Comparison of ENCODE assay signal across 11 mouse cellular contexts in the genomic region with DNA sequence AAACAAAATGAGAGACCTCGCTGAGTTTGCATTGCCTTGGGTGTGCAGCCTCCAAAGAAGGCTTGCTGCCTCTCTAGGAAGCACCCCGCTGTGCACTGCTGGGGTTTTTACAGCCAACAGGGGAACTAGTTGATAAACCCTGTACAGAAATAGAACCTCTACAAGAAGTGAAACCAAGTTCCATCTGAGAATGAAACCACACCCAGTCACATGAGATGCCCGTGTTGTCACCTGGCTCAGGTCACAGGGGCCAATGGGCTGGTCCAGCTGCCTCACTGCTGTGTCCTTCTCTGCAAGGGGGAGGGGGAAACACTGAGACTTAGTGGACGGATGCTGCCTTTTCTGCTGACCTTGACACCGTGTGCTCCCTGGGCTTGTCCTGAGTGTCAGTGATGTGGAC. TPM values are rescaled to one million over a fixed set of nuclear protein-coding genes. Genes with fewer than 3 reads are reported as not detected.
A peak's percentile ranks its signal among the peaks of the same experiment; 100 is the strongest.
DNase-seq lines count a peak whose midpoint lies in the region; ATAC-seq and TF ChIP-seq lines count a peak whose summit lies in the region.
"Had no signal": no experiment of that assay in that cellular context is flagged by ENCODE, and none has a peak within 500 bp of the region (broad histone marks: within the 10 kb centered on the region; RNA-seq: fewer than 3 reads in every experiment).

No protein-coding gene starts in this region.

- peaks cover 54% of the 10 kb centered on the region for H3K4me1 ChIP-seq in bone marrow macrophage, adult 2 months (ENCODE audit: control insufficient read depth, insufficient read depth, low read length)
- no peaks in the 10 kb centered on the region for H3K4me1 ChIP-seq in midbrain, embryonic 13.5 days (replicated peaks)
- H3K4me1 ChIP-seq: midbrain, embryonic 15.5 days had no signal

- DNase-seq in adrenal gland, postnatal 14 days, result peak; percentile 11
- no peak for DNase-seq in adrenal gland, postnatal 36 days
- peak; percentile 50 for DNase-seq in spleen, adult 12 weeks (ENCODE audit: low spot score)
- DNase-seq in left cerebral cortex, adult 2 months (ENCODE audit: extremely low spot score in 1 of 2, low spot score in 2 of 2), result no peak
- DNase-seq in kidney, adult 18-20 months, result no peak
- DNase-seq: cerebellum, adult 2 months had no signal

- intact Hi-C loops in left cerebral cortex, adult 2 months (cut with DNase I), result no loop called here

- 68% methylated on average over 5 of the region's 5 CpGs for WGBS in midbrain, embryonic 13.5 days

- no peaks in the 10 kb centered on the region for H3K27me3 ChIP-seq in midbrain, embryonic 13.5 days
- H3K27me3 ChIP-seq: midbrain, embryonic 15.5 days had no signal

- H3K27ac ChIP-seq in bone marrow macrophage, adult 2 months (ENCODE audit: insufficient read depth, low read depth, low read length), result peak overlapping the region; percentile 31
- no peak overlapping the region for H3K27ac ChIP-seq in left cerebral cortex, adult 2 months
- H3K27ac ChIP-seq in midbrain, embryonic 13.5 days, result no peak overlapping the region
- H3K27ac ChIP-seq: kidney, postnatal 0 days; midbrain, embryonic 15.5 days had no signal

- H3K4me3 ChIP-seq in bone marrow macrophage, adult 2 months (ENCODE audit: insufficient read depth, low read length), result peak overlapping the region; percentile 10; the same call in 1 of the 2 replicates
- no peak overlapping the region for H3K4me3 ChIP-seq in left cerebral cortex, adult 2 months
- H3K4me3 ChIP-seq in midbrain, embryonic 13.5 days (replicated peaks), result no peak overlapping the region
- H3K4me3 ChIP-seq: midbrain, embryonic 15.5 days had no signal

- peak; percentile 69 to 78 for ATAC-seq in hematopoietic stem cell, adult 5-6 weeks (replicated peaks in 1 of 2; ENCODE audit: insufficient read depth in 1 of 2, low FRiP score in 2 of 2, low TSS enrichment in 1 of 2, low read depth in 1 of 2, poor library complexity in 2 of 2, severe bottlenecking in 2 of 2)
- ATAC-seq in midbrain, embryonic 13.5 days, result no peak
- ATAC-seq: midbrain, embryonic 15.5 days had no signal

- H3K9ac ChIP-seq in midbrain, embryonic 13.5 days (replicated peaks), result no peak overlapping the region
- H3K9ac ChIP-seq: midbrain, embryonic 15.5 days had no signal

- TF ChIP-seq CTCF in bone marrow macrophage, adult 2 months (IDR thresholded peaks at IDR 0.05; ENCODE audit: low read depth, low read length), result no peak
- no peak for TF ChIP-seq CTCF in left cerebral cortex, adult 2 months (IDR thresholded peaks at IDR 0.05)

- no peak for TF ChIP-seq POLR2A in bone marrow macrophage, adult 2 months (IDR thresholded peaks at IDR 0.05; ENCODE audit: borderline replicate concordance, low read depth, low read length)

- H3K9me3 ChIP-seq in midbrain, embryonic 13.5 days, result no peaks in the 10 kb centered on the region
- H3K9me3 ChIP-seq: midbrain, embryonic 15.5 days had no signal

- H3K4me2 ChIP-seq in midbrain, embryonic 13.5 days (replicated peaks), result no peak overlapping the region
- H3K4me2 ChIP-seq: midbrain, embryonic 15.5 days had no signal

- no peaks in the 10 kb centered on the region for H3K36me3 ChIP-seq in midbrain, embryonic 13.5 days
- H3K36me3 ChIP-seq: midbrain, embryonic 15.5 days had no signal

RNA-seq across cellular contexts. Expression of a gene that starts 30.5 kb away (rescaled TPM):
- 104 and 107 TPM in 2 replicates for total RNA-seq in adrenal gland, postnatal 14 days (2021)
- 100 to 1,000 TPM; 118 to 121 TPM for total RNA-seq in adrenal gland, postnatal 36 days (2021)
- 67.6 and 84.3 TPM in 2 replicates for polyA plus RNA-seq in bone marrow macrophage, adult 2 months (2012; ENCODE audit: insufficient read depth, insufficient read length, missing spikeins)
- 218 and 225 TPM in 2 replicates for total RNA-seq in hematopoietic stem cell, adult 5-6 weeks (2017)
- total RNA-seq in left cerebral cortex, adult 2 months (2021), result 10 to 100 TPM; 81.1 to 82.1 TPM
- polyA plus RNA-seq in midbrain, embryonic 13.5 days (2015; fragmentation: Nextera tagmentation; extraction: Ambion mirVana), result 109 and 112 TPM in 2 replicates

Comparison
In these comparisons a context has a peak if more than half of its experiments do, and no peak if none do; other contexts are left out.
1. DNase-seq: peak in adrenal gland, postnatal 14 days (single experiment) and spleen, adult 12 weeks (single experiment); none in adrenal gland, postnatal 36 days (0 of 2), left cerebral cortex, adult 2 months (0 of 2) and kidney, adult 18-20 months (single experiment).